Mouse (Mus musculus): ENCODE measurements around the gene 1700067K01Rik. TPM values are rescaled to one million over a fixed set of nuclear protein-coding genes. Genes with fewer than 3 reads are reported as not detected.

1700067K01Rik gene
- 0.67 TPM in 1 of 2 replicates, not detected in the other for total RNA-seq (2021)
- long read RNA-seq, partial matches to known transcripts: 1 of 7 reads
- long read RNA-seq, other reads (novel, unspliced or antisense): 6 of 7 reads

GRCm38 (mm10) chr8:84001281-84002000 lies at the start of gene 1700067K01Rik:
1700067K01Rik (plus strand) TSS chr8:84001502.
- peak; percentile 10 for DNase-seq

GRCm38 (mm10) chr8:83954749-83955105 lies 46.6 kb upstream of the 1700067K01Rik start:
- no peak for DNase-seq

- DNase-seq: peak; percentile 97
Observed at GRCm38 (mm10) chr8:83955106-83955957, 46.0 kb upstream of the 1700067K01Rik start, which contains the start of the genes Gm10644 and Asf1b. Gm10644 (minus strand) TSS chr8:83955205. Asf1b (plus strand) TSS chr8:83955507.

- DNase-seq: no peak
Observed at GRCm38 (mm10) chr8:83955958-83956218, 45.4 kb upstream of the 1700067K01Rik start.

- DNase-seq: no peak
Observed at GRCm38 (mm10) chr8:83956789-83957188, 44.5 kb upstream of the 1700067K01Rik start.

- no peak for DNase-seq
Observed at GRCm38 (mm10) chr8:83964015-83964765, 37.1 kb upstream of the 1700067K01Rik start.

- no peak for DNase-seq
Observed at GRCm38 (mm10) chr8:83967701-83968100, 33.6 kb upstream of the 1700067K01Rik start.

GRCm38 (mm10) chr8:83971121-83971520 lies 30.2 kb upstream of the 1700067K01Rik start:
- DNase-seq: no peak

GRCm38 (mm10) chr8:83971661-83972060 lies 29.6 kb upstream of the 1700067K01Rik start:
- no peak for DNase-seq

GRCm38 (mm10) chr8:83972150-83973120 lies 28.9 kb upstream of the 1700067K01Rik start, which contains the start of gene Prkaca:
Prkaca (plus strand) TSS chr8:83972993.
- peak; percentile 99 for DNase-seq

GRCm38 (mm10) chr8:83973161-83974031 lies 27.9 kb upstream of the 1700067K01Rik start:
- peak; percentile 24 for DNase-seq

- DNase-seq: no peak
Observed at GRCm38 (mm10) chr8:83974521-83974920, 26.8 kb upstream of the 1700067K01Rik start.

GRCm38 (mm10) chr8:83976101-83976630 lies 25.1 kb upstream of the 1700067K01Rik start:
- no peak for DNase-seq

- no peak for DNase-seq
Observed at GRCm38 (mm10) chr8:83976779-83977350, 24.4 kb upstream of the 1700067K01Rik start.

- peak; percentile 33 for DNase-seq
Observed at GRCm38 (mm10) chr8:83977646-83978045, 23.7 kb upstream of the 1700067K01Rik start.

GRCm38 (mm10) chr8:83978200-83978599 lies 23.1 kb upstream of the 1700067K01Rik start:
- no peak for DNase-seq

GRCm38 (mm10) chr8:83980250-83980649 lies 21.1 kb upstream of the 1700067K01Rik start:
- DNase-seq: no peak

GRCm38 (mm10) chr8:83980845-83981244 lies 20.5 kb upstream of the 1700067K01Rik start:
- peak; percentile 52 for DNase-seq

- DNase-seq: no peak
Observed at GRCm38 (mm10) chr8:83981533-83981932, 19.8 kb upstream of the 1700067K01Rik start.

All from adrenal gland, postnatal 25 days (tissue).